Mouse (Mus musculus) stomach, postnatal 0 days (tissue): ENCODE data around the gene Creb5. TPM values are rescaled to one million over a fixed set of nuclear protein-coding genes. Genes with fewer than 3 reads are reported as not detected.
A peak's percentile ranks its signal among the peaks of the same experiment; 100 is the strongest.

Experiments
- ATAC-seq: fragments of 200-750 bp; cut with Nextera tagmentation; 2 replicates; pipeline ENCODE4 v1.8.0; 2017; ENCODE audit not compliant: low FRiP score, low TSS enrichment
- DNase-seq: peaks from one replicate; pipeline ENCODE4 v3.0.0-alpha.2; 2016; ENCODE audit warnings: low spot score
- H3K27ac ChIP-seq: fragments of 300-500 bp; sonication (generic); replicated peaks from 2 replicates; pipeline ENCODE4 v1.5.1; 2014; ENCODE audit warnings: mild to moderate bottlenecking, control low read depth
- H3K27me3 ChIP-seq: fragments of 300-500 bp; sonication (generic); 2 replicates; pipeline ENCODE4 v1.6.1; 2014; ENCODE audit warnings: low read length; ENCODE audit not compliant: control insufficient read depth, insufficient read depth
- H3K36me3 ChIP-seq: fragments of 300-500 bp; sonication (generic); 2 replicates; pipeline ENCODE4 v1.6.1; 2014; ENCODE audit warnings: low read length, mixed read lengths; ENCODE audit not compliant: control insufficient read depth, insufficient read depth
- H3K4me1 ChIP-seq: fragments of 300-500 bp; sonication (generic); replicated peaks from 2 replicates; pipeline ENCODE4 v1.6.1; 2014; ENCODE audit warnings: antibody characterized with exemption; ENCODE audit not compliant: control insufficient read depth, insufficient read depth
- H3K4me2 ChIP-seq: fragments of 300-500 bp; sonication (generic); replicated peaks from 2 replicates; pipeline ENCODE4 v1.6.1; 2014; ENCODE audit warnings: low read depth, mild to moderate bottlenecking, control low read depth, moderate library complexity
- H3K4me3 ChIP-seq: fragments of 300-500 bp; sonication (generic); 2 replicates; pipeline ENCODE4 v1.5.1; 2014; ENCODE audit warnings: low read depth, low read length, control low read depth
- H3K9ac ChIP-seq: fragments of 300-500 bp; sonication (generic); 2 replicates; pipeline ENCODE4 v1.6.1; 2014; ENCODE audit warnings: mild to moderate bottlenecking, low read length, control low read depth, mixed read lengths
- H3K9me3 ChIP-seq: fragments of 300-500 bp; sonication (generic); 2 replicates; pipeline ENCODE4 v1.6.1; 2016; ENCODE audit warnings: low read length; ENCODE audit not compliant: control insufficient read depth
- CTCF ChIP-seq: IDR thresholded peaks from 2 replicates; pipeline ENCODE4 v1.5.1; 2016; ENCODE audit warnings: antibody characterized with exemption, low read depth, mild to moderate bottlenecking, moderate library complexity
- EP300 ChIP-seq: optimal IDR thresholded peaks from 2 replicates; pipeline ENCODE3; 2016; ENCODE audit warnings: antibody characterized with exemption
- WGBS: fragments of 180-500 bp; shearing (Covaris S2); extraction: QIAGEN DNeasy Blood & Tissue Kit; methylation state at CpG from one replicate; pipeline ENCODE4 v1.1.7; 2014; 5-methylcytosine and 5-hydroxymethylcytosine counted together
- polyA plus RNA-seq: library from polyadenylated mRNA; unstranded; fragments of >200 nt; fragmentation: Nextera tagmentation; extraction: Ambion mirVana; gene quantifications from 2 replicates; pipeline ENCODE4 v1.2.1, GENCODE M21; 2015

Creb5 gene
- polyA plus RNA-seq, 1 experiment from 2014 or later, result 3.2 TPM

GRCm38 (mm10) chr6:53517371-53517945 lies 230.4 kb downstream of the Creb5 start:
- Histone ChIP-seq H3K4me1 (no peaks in the 10 kb centered on the region), H3K27ac (no peak overlapping the region), H3K27me3 (no peaks in the 10 kb centered on the region), H3K36me3 (no peaks in the 10 kb centered on the region), H3K4me2 (no peak overlapping the region), H3K9me3 (no peaks in the 10 kb centered on the region), H3K4me3 (no peak overlapping the region), H3K9ac (no peak overlapping the region)
- DNase-seq (no peak), ATAC-seq (no peak)
- WGBS, result 71% methylated on average over 5 of the region's 5 CpGs
- TF ChIP-seq CTCF (no peak), EP300 (no peak)

- 57% methylated on average over 13 of the region's 13 CpGs for WGBS
- TF ChIP-seq CTCF, result no peak
- TF ChIP-seq EP300, result no peak
- Histone ChIP-seq H3K27ac (peak overlapping the region; percentile 61), H3K9me3 (no peaks in the 10 kb centered on the region), H3K4me2 (peak overlapping the region; percentile 23; the same call in 1 of the 2 replicates), H3K4me3 (0 out of 2 replicates have a peak overlapping the region, but pooled peaks have one; percentile 2), H3K4me1 (no peaks in the 10 kb centered on the region), H3K27me3 (no peaks in the 10 kb centered on the region), H3K9ac (no peak overlapping the region), H3K36me3 (no peaks in the 10 kb centered on the region)
- peak; percentile 71 for ATAC-seq
- peak; percentile 27 for DNase-seq
Observed at GRCm38 (mm10) chr6:53523743-53524497, 236.8 kb downstream of the Creb5 start.

- WGBS, result 94% methylated on average over 1 of the region's 1 CpGs
- Histone ChIP-seq H3K4me3 (no peak overlapping the region), H3K9me3 (no peaks in the 10 kb centered on the region), H3K9ac (no peak overlapping the region), H3K4me1 (no peaks in the 10 kb centered on the region), H3K4me2 (no peak overlapping the region), H3K36me3 (no peaks in the 10 kb centered on the region), H3K27ac (no peak overlapping the region), H3K27me3 (no peaks in the 10 kb centered on the region)
- no peak for ATAC-seq
- TF ChIP-seq CTCF (peak; percentile 43), EP300 (no peak)
- DNase-seq, result no peak
Observed at GRCm38 (mm10) chr6:53526460-53526859, 239.4 kb downstream of the Creb5 start.

GRCm38 (mm10) chr6:53530742-53531141 lies 243.7 kb downstream of the Creb5 start:
- no peaks in the 10 kb centered on the region for H3K9me3 ChIP-seq
- H3K9ac ChIP-seq, result no peak overlapping the region
- no peak for ATAC-seq
- DNase-seq, result no peak
- H3K27me3 ChIP-seq, result no peaks in the 10 kb centered on the region
- H3K36me3 ChIP-seq, result no peaks in the 10 kb centered on the region
- no peak overlapping the region for H3K27ac ChIP-seq
- no peak overlapping the region for H3K4me3 ChIP-seq
- 81% methylated on average over 8 of the region's 8 CpGs for WGBS
- no peak overlapping the region for H3K4me2 ChIP-seq
- H3K4me1 ChIP-seq, result no peaks in the 10 kb centered on the region
- no peak for TF ChIP-seq CTCF
- no peak for TF ChIP-seq EP300

DNA sequence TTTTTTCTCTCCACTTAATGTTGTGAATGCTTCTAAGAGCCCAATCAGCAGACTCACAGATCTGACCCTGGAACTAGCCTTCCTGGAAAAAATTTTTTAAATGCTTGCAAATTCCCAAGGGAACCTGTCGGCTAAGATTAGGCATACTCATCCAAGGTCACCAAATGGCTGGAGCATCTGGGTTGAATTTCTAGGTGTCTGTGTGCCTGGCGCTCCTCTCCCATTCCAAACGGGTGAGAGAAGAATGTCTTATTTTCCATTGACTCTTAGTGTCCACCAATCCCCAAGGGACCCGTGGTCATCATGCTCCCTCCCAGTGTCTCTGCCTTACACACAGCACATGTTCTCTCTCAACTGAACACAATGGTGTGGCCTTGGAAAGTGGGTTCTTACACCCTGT lies 244.4 kb downstream of the Creb5 start:
- no peak for ATAC-seq
- no peak for DNase-seq
- Histone ChIP-seq H3K27ac (no peak overlapping the region), H3K9me3 (no peaks in the 10 kb centered on the region), H3K27me3 (no peaks in the 10 kb centered on the region), H3K4me2 (no peak overlapping the region), H3K36me3 (no peaks in the 10 kb centered on the region), H3K9ac (no peak overlapping the region), H3K4me1 (no peaks in the 10 kb centered on the region), H3K4me3 (no peak overlapping the region)
- no peak for TF ChIP-seq EP300
- no peak for TF ChIP-seq CTCF
- 92% methylated on average over 4 of the region's 4 CpGs for WGBS

- ATAC-seq (no peak), DNase-seq (no peak)
- 90% methylated on average over 4 of the region's 4 CpGs for WGBS
- no peak overlapping the region for H3K4me3 ChIP-seq
- no peak overlapping the region for H3K9ac ChIP-seq
- no peaks in the 10 kb centered on the region for H3K9me3 ChIP-seq
- H3K4me2 ChIP-seq, result no peak overlapping the region
- TF ChIP-seq CTCF (no peak), EP300 (no peak)
- no peaks in the 10 kb centered on the region for H3K27me3 ChIP-seq
- H3K4me1 ChIP-seq, result no peaks in the 10 kb centered on the region
- H3K36me3 ChIP-seq, result no peaks in the 10 kb centered on the region
- H3K27ac ChIP-seq, result no peak overlapping the region
Observed at GRCm38 (mm10) chr6:53537530-53537929, 250.5 kb downstream of the Creb5 start.
